Mouse (Mus musculus) liver, postnatal 0 days (tissue): ENCODE data around the gene Lrrc8a.

Source experiments
- CTCF ChIP-seq: sonication (generic); IDR thresholded peaks from 2 replicates; pipeline ENCODE4 v1.5.1; 2016; ENCODE audit warnings: antibody characterized with exemption, low read depth
- EP300 ChIP-seq: IDR thresholded peaks from 2 replicates; pipeline ENCODE4 v1.6.1; 2016; ENCODE audit warnings: antibody characterized with exemption, low read depth, mild to moderate bottlenecking

GRCm38 (mm10) chr2:30247036-30247435 lies 9.5 kb downstream of the Lrrc8a start:
- TF ChIP-seq CTCF (no peak), EP300 (no peak)
